Mouse (Mus musculus): Measurements from ENCODE around the gene Rps21. TPM values are rescaled to one million over a fixed set of nuclear protein-coding genes. Genes with fewer than 3 reads are reported as not detected.

Gene Rps21
- polyA plus RNA-seq, 1 experiment from 2014 or later: 537 TPM

- WGBS: under 1% methylated on average over 29 of the region's 37 CpGs
- H3K4me1 ChIP-seq (ENCODE audit: control insufficient read depth, insufficient read depth, low read length): peaks cover 53% of the 10 kb centered on the region
- H3K4me3 ChIP-seq (replicated peaks; ENCODE audit: low read length): peak within 1 kb of the TSS; percentile 76
- H3K27ac ChIP-seq (ENCODE audit: low read length): peak within 1 kb of the TSS; percentile 84
- H3K4me2 ChIP-seq (ENCODE audit: low read depth, low read length): peak within 1 kb of the TSS; percentile 91
- H3K9ac ChIP-seq (ENCODE audit: low read length): peak within 1 kb of the TSS; percentile 83
- peak; percentile 81 for ATAC-seq (ENCODE audit: insufficient read depth, low FRiP score)
- H3K36me3 ChIP-seq (ENCODE audit: control insufficient read depth, insufficient read depth, low read length): no peaks in the 10 kb centered on the region
- H3K27me3 ChIP-seq (ENCODE audit: control insufficient read depth, insufficient read depth, low read length): 0 out of 2 replicates have a peak, but pooled peaks cover 2% of the 10 kb centered on the region
- no peaks in the 10 kb centered on the region for H3K9me3 ChIP-seq (replicated peaks; ENCODE audit: control insufficient read depth, low read length)
Measured at GRCm38 (mm10) chr2:180225762-180226378, 31.3 kb upstream of the Rps21 start, which contains the start of gene Lama5. Lama5 (minus strand) TSS chr2:180225859.

- 0 out of 2 replicates have a peak, but pooled peaks cover 2% of the 10 kb centered on the region for H3K27me3 ChIP-seq (ENCODE audit: control insufficient read depth, insufficient read depth, low read length)
- peak; percentile 17; the same call in 1 of the 2 replicates for ATAC-seq (ENCODE audit: insufficient read depth, low FRiP score)
- H3K9ac ChIP-seq (ENCODE audit: low read length): peak overlapping the region; percentile 68
- H3K27ac ChIP-seq (ENCODE audit: low read length): peak overlapping the region; percentile 48
- peaks cover 45% of the 10 kb centered on the region for H3K4me1 ChIP-seq (ENCODE audit: control insufficient read depth, insufficient read depth, low read length)
- no peaks in the 10 kb centered on the region for H3K9me3 ChIP-seq (replicated peaks; ENCODE audit: control insufficient read depth, low read length)
- peak overlapping the region; percentile 54 for H3K4me2 ChIP-seq (ENCODE audit: low read depth, low read length)
- 3% methylated on average over 21 of the region's 21 CpGs for WGBS
- no peaks in the 10 kb centered on the region for H3K36me3 ChIP-seq (ENCODE audit: control insufficient read depth, insufficient read depth, low read length)
- peak overlapping the region; percentile 20 for H3K4me3 ChIP-seq (replicated peaks; ENCODE audit: low read length)
Measured at GRCm38 (mm10) chr2:180227262-180228059, 29.7 kb upstream of the Rps21 start.

- no peak for ATAC-seq (ENCODE audit: insufficient read depth, low FRiP score)
- WGBS: 49% methylated on average over 6 of the region's 6 CpGs
- peak overlapping the region; percentile 48 for H3K27ac ChIP-seq (ENCODE audit: low read length)
- H3K4me1 ChIP-seq (ENCODE audit: control insufficient read depth, insufficient read depth, low read length): peaks cover 42% of the 10 kb centered on the region
- peak overlapping the region; percentile 54 for H3K4me2 ChIP-seq (ENCODE audit: low read depth, low read length)
- no peak overlapping the region for H3K4me3 ChIP-seq (replicated peaks; ENCODE audit: low read length)
- H3K9me3 ChIP-seq (replicated peaks; ENCODE audit: control insufficient read depth, low read length): no peaks in the 10 kb centered on the region
- 0 out of 2 replicates have a peak, but pooled peaks cover 2% of the 10 kb centered on the region for H3K27me3 ChIP-seq (ENCODE audit: control insufficient read depth, insufficient read depth, low read length)
- H3K36me3 ChIP-seq (ENCODE audit: control insufficient read depth, insufficient read depth, low read length): no peaks in the 10 kb centered on the region
- H3K9ac ChIP-seq (ENCODE audit: low read length): peak overlapping the region; percentile 68
Measured at GRCm38 (mm10) chr2:180228060-180228458, 29.1 kb upstream of the Rps21 start.

- no peak overlapping the region for H3K4me2 ChIP-seq (ENCODE audit: low read depth, low read length)
- peak overlapping the region; percentile 48 for H3K27ac ChIP-seq (ENCODE audit: low read length)
Measured at GRCm38 (mm10) chr2:180228592-180228991, 28.6 kb upstream of the Rps21 start.

GRCm38 (mm10) chr2:180229129-180229528, 28.0 kb upstream of the Rps21 start:
- no peak for ATAC-seq (ENCODE audit: insufficient read depth, low FRiP score)
- no peak overlapping the region for H3K4me3 ChIP-seq (replicated peaks; ENCODE audit: low read length)
- WGBS: 63% methylated on average over 3 of the region's 3 CpGs
- peaks cover 48% of the 10 kb centered on the region for H3K4me1 ChIP-seq (ENCODE audit: control insufficient read depth, insufficient read depth, low read length)
- H3K9me3 ChIP-seq (replicated peaks; ENCODE audit: control insufficient read depth, low read length): no peaks in the 10 kb centered on the region
- 0 out of 2 replicates have a peak, but pooled peaks cover 2% of the 10 kb centered on the region for H3K27me3 ChIP-seq (ENCODE audit: control insufficient read depth, insufficient read depth, low read length)
- H3K27ac ChIP-seq (ENCODE audit: low read length): peak overlapping the region; percentile 48; the same call in 1 of the 2 replicates
- H3K36me3 ChIP-seq (ENCODE audit: control insufficient read depth, insufficient read depth, low read length): no peaks in the 10 kb centered on the region
- H3K4me2 ChIP-seq (ENCODE audit: low read depth, low read length): no peak overlapping the region
- no peak overlapping the region for H3K9ac ChIP-seq (ENCODE audit: low read length)

More at GRCm38 (mm10) chr2:180228592-180228991, 28.6 kb upstream of the Rps21 start:
- Histone ChIP-seq H3K4me3 (replicated peaks; ENCODE audit: low read length) (no peak overlapping the region), H3K9me3 (replicated peaks; ENCODE audit: control insufficient read depth, low read length) (no peaks in the 10 kb centered on the region), H3K4me1 (ENCODE audit: control insufficient read depth, insufficient read depth, low read length) (peaks cover 47% of the 10 kb centered on the region), H3K9ac (ENCODE audit: low read length) (peak overlapping the region; percentile 68; the same call in 1 of the 2 replicates), H3K27me3 (ENCODE audit: control insufficient read depth, insufficient read depth, low read length) (0 out of 2 replicates have a peak, but pooled peaks cover 2% of the 10 kb centered on the region), H3K36me3 (ENCODE audit: control insufficient read depth, insufficient read depth, low read length) (no peaks in the 10 kb centered on the region)
- no peak for ATAC-seq (ENCODE audit: insufficient read depth, low FRiP score)
- WGBS: 56% methylated on average over 7 of the region's 7 CpGs

GRCm38 (mm10) chr2:180230482-180230881, 26.7 kb upstream of the Rps21 start:
- peak overlapping the region; percentile 75 for H3K27ac ChIP-seq (ENCODE audit: low read length)
- no peaks in the 10 kb centered on the region for H3K36me3 ChIP-seq (ENCODE audit: control insufficient read depth, insufficient read depth, low read length)
- peaks cover 59% of the 10 kb centered on the region for H3K4me1 ChIP-seq (ENCODE audit: control insufficient read depth, insufficient read depth, low read length)
- H3K9me3 ChIP-seq (replicated peaks; ENCODE audit: control insufficient read depth, low read length): no peaks in the 10 kb centered on the region
- 0 out of 2 replicates have a peak, but pooled peaks cover under 1% of the 10 kb centered on the region for H3K27me3 ChIP-seq (ENCODE audit: control insufficient read depth, insufficient read depth, low read length)
- no peak overlapping the region for H3K4me2 ChIP-seq (ENCODE audit: low read depth, low read length)
- no peak for ATAC-seq (ENCODE audit: insufficient read depth, low FRiP score)
- no peak overlapping the region for H3K4me3 ChIP-seq (replicated peaks; ENCODE audit: low read length)
- H3K9ac ChIP-seq (ENCODE audit: low read length): no peak overlapping the region; the same call in 1 of the 2 replicates
- 54% methylated on average over 4 of the region's 4 CpGs for WGBS

- H3K9me3 ChIP-seq (replicated peaks; ENCODE audit: control insufficient read depth, low read length): no peaks in the 10 kb centered on the region
- H3K9ac ChIP-seq (ENCODE audit: low read length): no peak overlapping the region
- no peak overlapping the region for H3K4me3 ChIP-seq (replicated peaks; ENCODE audit: low read length)
- ATAC-seq (ENCODE audit: insufficient read depth, low FRiP score): no peak
- peaks cover 49% of the 10 kb centered on the region for H3K4me1 ChIP-seq (ENCODE audit: control insufficient read depth, insufficient read depth, low read length)
- H3K4me2 ChIP-seq (ENCODE audit: low read depth, low read length): no peak overlapping the region
- peak overlapping the region; percentile 92; the same call in 1 of the 2 replicates for H3K27ac ChIP-seq (ENCODE audit: low read length)
- WGBS: 67% methylated on average over 7 of the region's 7 CpGs
- H3K27me3 ChIP-seq (ENCODE audit: control insufficient read depth, insufficient read depth, low read length): no peaks in the 10 kb centered on the region
- H3K36me3 ChIP-seq (ENCODE audit: control insufficient read depth, insufficient read depth, low read length): no peaks in the 10 kb centered on the region
Measured at GRCm38 (mm10) chr2:180233101-180233904, 23.9 kb upstream of the Rps21 start.

- H3K36me3 ChIP-seq (ENCODE audit: control insufficient read depth, insufficient read depth, low read length): no peaks in the 10 kb centered on the region
- no peaks in the 10 kb centered on the region for H3K9me3 ChIP-seq (replicated peaks; ENCODE audit: control insufficient read depth, low read length)
- WGBS: 32% methylated on average over 8 of the region's 8 CpGs
- 0 out of 2 replicates have a peak overlapping the region, but pooled peaks have one; percentile 29 for H3K9ac ChIP-seq (ENCODE audit: low read length)
- H3K27me3 ChIP-seq (ENCODE audit: control insufficient read depth, insufficient read depth, low read length): no peaks in the 10 kb centered on the region
- no peak overlapping the region for H3K4me3 ChIP-seq (replicated peaks; ENCODE audit: low read length)
- H3K4me1 ChIP-seq (ENCODE audit: control insufficient read depth, insufficient read depth, low read length): peaks cover 40% of the 10 kb centered on the region
- peak; percentile 36; the same call in 1 of the 2 replicates for ATAC-seq (ENCODE audit: insufficient read depth, low FRiP score)
- H3K27ac ChIP-seq (ENCODE audit: low read length): peak overlapping the region; percentile 92
- peak overlapping the region; percentile 20; the same call in 1 of the 2 replicates for H3K4me2 ChIP-seq (ENCODE audit: low read depth, low read length)
Measured at GRCm38 (mm10) chr2:180234353-180234752, 22.8 kb upstream of the Rps21 start.

All from stomach, embryonic 16.5 days (tissue).